Comparison of ENCODE assay signal across 28 mouse cellular contexts in the genomic region with DNA sequence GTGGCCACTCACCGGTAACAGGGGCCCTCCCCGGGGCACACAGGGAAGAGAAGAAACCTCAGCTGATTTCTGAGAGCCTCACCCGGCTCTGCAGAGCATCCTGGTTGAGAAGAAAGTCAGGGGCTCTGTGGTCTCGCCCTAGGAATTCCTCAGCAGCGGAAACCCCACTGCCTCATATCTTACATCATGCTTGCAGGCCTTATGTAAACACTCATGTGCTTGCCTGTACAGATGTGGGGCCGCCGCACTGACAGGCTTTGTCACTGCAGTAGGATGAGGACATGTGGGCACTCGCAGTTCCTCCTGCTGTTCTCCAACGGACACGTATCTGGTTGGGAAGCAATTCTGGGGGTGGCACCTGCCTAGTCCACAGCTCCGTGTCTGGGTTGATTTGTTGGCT.
A peak's percentile ranks its signal among the peaks of the same experiment; 100 is the strongest.
DNase-seq lines count a peak whose midpoint lies in the region; ATAC-seq and TF ChIP-seq lines count a peak whose summit lies in the region.
"Had no signal": no experiment of that assay in that cellular context is flagged by ENCODE, and none has a peak within 500 bp of the region (broad histone marks: within the 10 kb centered on the region; RNA-seq: fewer than 3 reads in every experiment).

No protein-coding gene starts in this region.

- no peaks in the 10 kb centered on the region for H3K9me3 ChIP-seq in intestine, embryonic 14.5 days (ENCODE audit: control insufficient read depth, low read length)
- H3K9me3 ChIP-seq in intestine, postnatal 0 days (ENCODE audit: control insufficient read depth): no peaks in the 10 kb centered on the region
- H3K9me3 ChIP-seq in midbrain, embryonic 11.5 days (ENCODE audit: control insufficient read depth, low read length): no peaks in the 10 kb centered on the region
- no peaks in the 10 kb centered on the region for H3K9me3 ChIP-seq in midbrain, postnatal 0 days (ENCODE audit: low read length)
- H3K9me3 ChIP-seq in stomach, embryonic 15.5 days: no peaks in the 10 kb centered on the region
- no peaks in the 10 kb centered on the region for H3K9me3 ChIP-seq in heart, embryonic 12.5 days (replicated peaks)
- no peaks in the 10 kb centered on the region for H3K9me3 ChIP-seq in kidney, embryonic 14.5 days (ENCODE audit: control insufficient read depth, low read length)
- H3K9me3 ChIP-seq: G1E; heart, embryonic 10.5 days; hindbrain, embryonic 12.5 days; limb, embryonic 13.5 days; liver, embryonic 12.5 days; midbrain, embryonic 12.5 days; neural tube, embryonic 13.5 days had no signal

- TF ChIP-seq CTCF in intestine, postnatal 0 days (IDR thresholded peaks at IDR 0.05; ENCODE audit: low read depth): no peak
- no peak for TF ChIP-seq CTCF in midbrain, postnatal 0 days (IDR thresholded peaks at IDR 0.05)

- peak; percentile 48; the same call in 1 of the 2 replicates for ATAC-seq in intestine, embryonic 14.5 days (replicated peaks; ENCODE audit: low FRiP score, low TSS enrichment, low read depth)
- ATAC-seq in intestine, postnatal 0 days: no peak
- ATAC-seq in midbrain, embryonic 11.5 days (ENCODE audit: low FRiP score): no peak
- no peak for ATAC-seq in midbrain, postnatal 0 days (ENCODE audit: low FRiP score)
- peak; percentile 54; the same call in 1 of the 2 replicates for ATAC-seq in stomach, embryonic 15.5 days (ENCODE audit: insufficient read depth, low FRiP score, low read depth)
- ATAC-seq in heart, embryonic 12.5 days (ENCODE audit: insufficient number of reproducible peaks, low FRiP score): no peak
- ATAC-seq in kidney, embryonic 14.5 days (ENCODE audit: low FRiP score, low TSS enrichment): no peak
- ATAC-seq: forebrain, embryonic 14.5 days; hindbrain, postnatal 0 days; liver, embryonic 12.5 days; liver, postnatal 0 days had no signal

- no peak for DNase-seq in intestine, embryonic 14.5 days (ENCODE audit: low spot score)
- peak; percentile 75 for DNase-seq in midbrain, embryonic 11.5 days (ENCODE audit: low spot score, missing footprints)
- no peak for DNase-seq in midbrain, postnatal 0 days (ENCODE audit: low spot score)
- DNase-seq: adrenal gland, postnatal 10 days; cerebellum, postnatal 10 days; gastrocnemius, postnatal 14 days; heart, adult 11 months; heart, postnatal 36 days; kidney, adult 18-20 months; kidney, postnatal 36 days; liver, postnatal 0 days; thymus, adult 18-20 months; thymus, postnatal 25 days had no signal

- H3K27ac ChIP-seq in intestine, embryonic 14.5 days (ENCODE audit: low read depth): peak overlapping the region; percentile 65
- no peak overlapping the region; the same call in 1 of the 2 replicates for H3K27ac ChIP-seq in intestine, postnatal 0 days (ENCODE audit: low read depth, low read length)
- H3K27ac ChIP-seq in midbrain, embryonic 11.5 days (ENCODE audit: low read depth, low read length): no peak overlapping the region
- H3K27ac ChIP-seq in midbrain, postnatal 0 days (ENCODE audit: low read depth, low read length): no peak overlapping the region
- peak overlapping the region; percentile 92 for H3K27ac ChIP-seq in stomach, embryonic 15.5 days
- H3K27ac ChIP-seq in heart, embryonic 12.5 days (ENCODE audit: poor library complexity, severe bottlenecking): no peak overlapping the region
- no peak overlapping the region for H3K27ac ChIP-seq in kidney, embryonic 14.5 days (ENCODE audit: low read depth, low read length)
- H3K27ac ChIP-seq: heart, embryonic 10.5 days; hindbrain, embryonic 12.5 days; hindbrain, postnatal 0 days; layer of hippocampus, adult 2 months; left cerebral cortex, adult 2 months; limb, embryonic 13.5 days; liver, embryonic 12.5 days; midbrain, embryonic 12.5 days; neural tube, embryonic 13.5 days had no signal

- H3K36me3 ChIP-seq in intestine, embryonic 14.5 days (ENCODE audit: control insufficient read depth, insufficient read depth, low read length): no peaks in the 10 kb centered on the region
- H3K36me3 ChIP-seq in intestine, postnatal 0 days (ENCODE audit: control insufficient read depth, insufficient read depth): no peaks in the 10 kb centered on the region
- H3K36me3 ChIP-seq in midbrain, embryonic 11.5 days (ENCODE audit: control insufficient read depth, insufficient read depth, low read length): no peaks in the 10 kb centered on the region
- H3K36me3 ChIP-seq in midbrain, postnatal 0 days (ENCODE audit: insufficient read depth, low read length): no peaks in the 10 kb centered on the region
- no peaks in the 10 kb centered on the region for H3K36me3 ChIP-seq in stomach, embryonic 15.5 days
- H3K36me3 ChIP-seq in heart, embryonic 12.5 days: no peaks in the 10 kb centered on the region
- H3K36me3 ChIP-seq in kidney, embryonic 14.5 days (ENCODE audit: control insufficient read depth, insufficient read depth, low read length): no peaks in the 10 kb centered on the region
- H3K36me3 ChIP-seq: G1E; heart, embryonic 10.5 days; hindbrain, embryonic 12.5 days; limb, embryonic 13.5 days; liver, embryonic 12.5 days; midbrain, embryonic 12.5 days; neural tube, embryonic 13.5 days had no signal

- 20% methylated on average over 11 of the region's 11 CpGs for WGBS in intestine, embryonic 14.5 days
- WGBS in intestine, postnatal 0 days: 23% methylated on average over 11 of the region's 11 CpGs
- WGBS in midbrain, embryonic 11.5 days: 79% methylated on average over 11 of the region's 11 CpGs
- WGBS in midbrain, postnatal 0 days: 81% methylated on average over 11 of the region's 11 CpGs
- 17% methylated on average over 11 of the region's 11 CpGs for WGBS in stomach, embryonic 15.5 days
- 41% methylated on average over 11 of the region's 11 CpGs for WGBS in heart, embryonic 12.5 days
- WGBS in kidney, embryonic 14.5 days: 65% methylated on average over 11 of the region's 11 CpGs

- peaks cover 27% of the 10 kb centered on the region for H3K4me1 ChIP-seq in intestine, embryonic 14.5 days (replicated peaks; ENCODE audit: control insufficient read depth, insufficient read depth, low read length)
- no peaks in the 10 kb centered on the region for H3K4me1 ChIP-seq in intestine, postnatal 0 days (replicated peaks; ENCODE audit: control insufficient read depth, insufficient read depth, low read length)
- H3K4me1 ChIP-seq in midbrain, embryonic 11.5 days (ENCODE audit: control insufficient read depth, insufficient read depth, low read length): peaks cover 3% of the 10 kb centered on the region; the same call in 1 of the 2 replicates
- H3K4me1 ChIP-seq in midbrain, postnatal 0 days (ENCODE audit: insufficient read depth, low read length): 0 out of 2 replicates have a peak, but pooled peaks cover 4% of the 10 kb centered on the region
- H3K4me1 ChIP-seq in stomach, embryonic 15.5 days: peaks cover 27% of the 10 kb centered on the region; the same call in 1 of the 2 replicates
- no peaks in the 10 kb centered on the region for H3K4me1 ChIP-seq in heart, embryonic 12.5 days (replicated peaks)
- H3K4me1 ChIP-seq in kidney, embryonic 14.5 days (ENCODE audit: control insufficient read depth, insufficient read depth, low read length): 0 out of 2 replicates have a peak, but pooled peaks cover 3% of the 10 kb centered on the region
- H3K4me1 ChIP-seq: liver, embryonic 12.5 days had no signal

- no peak overlapping the region for H3K4me2 ChIP-seq in intestine, embryonic 14.5 days (ENCODE audit: low read length)
- H3K4me2 ChIP-seq in intestine, postnatal 0 days (replicated peaks; ENCODE audit: low read depth): no peak overlapping the region
- H3K4me2 ChIP-seq in midbrain, embryonic 11.5 days: no peak overlapping the region
- no peak overlapping the region for H3K4me2 ChIP-seq in midbrain, postnatal 0 days (ENCODE audit: low read depth, low read length, poor library complexity, severe bottlenecking)
- peak overlapping the region; percentile 5; the same call in 1 of the 2 replicates for H3K4me2 ChIP-seq in stomach, embryonic 15.5 days
- no peak overlapping the region for H3K4me2 ChIP-seq in heart, embryonic 12.5 days
- H3K4me2 ChIP-seq in kidney, embryonic 14.5 days (replicated peaks; ENCODE audit: low read depth, low read length): no peak overlapping the region
- H3K4me2 ChIP-seq: hindbrain, embryonic 12.5 days; limb, embryonic 13.5 days; liver, embryonic 12.5 days; midbrain, embryonic 12.5 days; neural tube, embryonic 13.5 days had no signal

- H3K4me3 ChIP-seq in intestine, embryonic 14.5 days (ENCODE audit: low read depth, low read length): no peak overlapping the region
- no peak overlapping the region for H3K4me3 ChIP-seq in intestine, postnatal 0 days (ENCODE audit: low read depth, low read length)
- H3K4me3 ChIP-seq in midbrain, embryonic 11.5 days (ENCODE audit: low read depth, low read length): no peak overlapping the region
- no peak overlapping the region for H3K4me3 ChIP-seq in midbrain, postnatal 0 days (ENCODE audit: low read depth, low read length)
- no peak overlapping the region for H3K4me3 ChIP-seq in stomach, embryonic 15.5 days (replicated peaks)
- no peak overlapping the region for H3K4me3 ChIP-seq in heart, embryonic 12.5 days
- H3K4me3 ChIP-seq in kidney, embryonic 14.5 days (ENCODE audit: low read length): no peak overlapping the region
- H3K4me3 ChIP-seq: heart, embryonic 10.5 days; hindbrain, embryonic 12.5 days; layer of hippocampus, adult 2 months; left cerebral cortex, adult 2 months; limb, embryonic 13.5 days; liver, embryonic 12.5 days; midbrain, embryonic 12.5 days; neural tube, embryonic 13.5 days had no signal

- H3K27me3 ChIP-seq in intestine, embryonic 14.5 days (replicated peaks; ENCODE audit: control insufficient read depth, insufficient read depth, low read length): 0 out of 2 replicates have a peak, but pooled peaks cover 4% of the 10 kb centered on the region
- H3K27me3 ChIP-seq in intestine, postnatal 0 days (replicated peaks; ENCODE audit: control insufficient read depth, insufficient read depth, low read length): no peaks in the 10 kb centered on the region
- no peaks in the 10 kb centered on the region for H3K27me3 ChIP-seq in midbrain, embryonic 11.5 days (ENCODE audit: control insufficient read depth, insufficient read depth, low read length)
- no peaks in the 10 kb centered on the region; the same call in 1 of the 2 replicates for H3K27me3 ChIP-seq in midbrain, postnatal 0 days (ENCODE audit: insufficient read depth, low read length)
- no peaks in the 10 kb centered on the region for H3K27me3 ChIP-seq in stomach, embryonic 15.5 days (replicated peaks)
- H3K27me3 ChIP-seq in heart, embryonic 12.5 days (replicated peaks): 0 out of 2 replicates have a peak, but pooled peaks cover 5% of the 10 kb centered on the region
- H3K27me3 ChIP-seq in kidney, embryonic 14.5 days (ENCODE audit: control insufficient read depth, insufficient read depth, low read length): peaks cover 5% of the 10 kb centered on the region
- H3K27me3 ChIP-seq: liver, embryonic 12.5 days had no signal

- no peak overlapping the region for H3K9ac ChIP-seq in intestine, embryonic 14.5 days (ENCODE audit: low read length)
- H3K9ac ChIP-seq in intestine, postnatal 0 days (ENCODE audit: low read depth, low read length): no peak overlapping the region
- H3K9ac ChIP-seq in midbrain, embryonic 11.5 days (ENCODE audit: low read length): no peak overlapping the region
- H3K9ac ChIP-seq in midbrain, postnatal 0 days (replicated peaks; ENCODE audit: low read length, poor library complexity, severe bottlenecking): no peak overlapping the region
- no peak overlapping the region for H3K9ac ChIP-seq in stomach, embryonic 15.5 days
- no peak overlapping the region for H3K9ac ChIP-seq in heart, embryonic 12.5 days
- no peak overlapping the region for H3K9ac ChIP-seq in kidney, embryonic 14.5 days (ENCODE audit: low read depth, low read length)
- H3K9ac ChIP-seq: hindbrain, embryonic 12.5 days; limb, embryonic 13.5 days; liver, embryonic 12.5 days; liver, postnatal 0 days; midbrain, embryonic 12.5 days; neural tube, embryonic 13.5 days had no signal

Comparison
In these comparisons a context has a peak if more than half of its experiments do, and no peak if none do; other contexts are left out.
1. ATAC-seq: peak in intestine, embryonic 14.5 days (single experiment) and stomach, embryonic 15.5 days (single experiment); none in intestine, postnatal 0 days (single experiment), midbrain, embryonic 11.5 days (single experiment), midbrain, postnatal 0 days (single experiment), heart, embryonic 12.5 days (single experiment) and kidney, embryonic 14.5 days (single experiment).
2. H3K27ac ChIP-seq: peak in intestine, embryonic 14.5 days (single experiment) and stomach, embryonic 15.5 days (single experiment); none in intestine, postnatal 0 days (single experiment), midbrain, embryonic 11.5 days (single experiment), midbrain, postnatal 0 days (single experiment), heart, embryonic 12.5 days (single experiment) and kidney, embryonic 14.5 days (single experiment).